Mouse (Mus musculus): ENCODE results near the gene Ntpcr.
A peak's percentile ranks its signal among the peaks of the same experiment; 100 is the strongest.

Gene Ntpcr

GRCm38 (mm10) chr8:125725037-125725820 lies 4.5 kb upstream of the Ntpcr start:
- no peak for ATAC-seq (ENCODE audit: insufficient number of reproducible peaks, low FRiP score, low TSS enrichment)

DNA sequence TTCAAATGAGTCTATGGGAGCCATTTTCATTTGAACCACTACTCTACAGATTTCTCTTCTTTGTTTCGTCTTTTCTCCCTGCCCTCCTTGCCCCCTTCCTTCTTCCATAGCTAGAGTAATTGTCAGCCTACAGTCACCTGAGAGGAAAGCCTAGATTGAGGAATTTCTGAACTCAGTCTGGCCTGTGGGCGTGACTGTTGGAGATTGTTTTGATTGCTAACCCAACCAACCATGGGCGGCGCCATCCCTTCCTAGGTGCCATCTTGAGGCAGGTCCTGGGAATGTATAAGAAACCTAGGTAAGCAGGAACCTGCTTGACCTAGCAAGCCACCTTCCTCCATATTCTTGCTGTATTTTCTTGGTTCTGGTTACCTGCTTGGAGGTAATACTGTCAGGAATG lies 3.6 kb upstream of the Ntpcr start:
- no peak for ATAC-seq (ENCODE audit: insufficient number of reproducible peaks, low FRiP score, low TSS enrichment)

DNA sequence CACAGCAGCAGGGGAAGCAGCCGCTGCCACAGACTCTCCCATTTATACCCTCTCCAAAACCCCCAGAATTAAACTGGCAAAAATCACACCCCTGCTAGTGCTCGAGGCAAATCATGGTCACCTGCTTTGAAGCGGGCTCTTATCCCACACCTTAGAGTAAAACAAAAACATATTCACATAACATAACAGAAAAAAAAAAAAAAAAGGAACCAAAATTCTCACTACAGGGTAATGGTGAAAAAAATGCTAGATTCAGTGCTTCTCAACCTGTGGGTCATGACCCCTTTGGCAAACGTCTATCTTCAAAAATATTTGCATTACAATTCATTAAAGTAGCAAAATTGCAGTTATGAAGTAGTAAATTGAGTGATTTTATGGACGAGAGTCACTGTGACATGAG lies 2.8 kb upstream of the Ntpcr start:
- no peak for ATAC-seq (ENCODE audit: insufficient number of reproducible peaks, low FRiP score, low TSS enrichment)

GRCm38 (mm10) chr8:125727797-125728196 lies 2.0 kb upstream of the Ntpcr start:
- no peak for ATAC-seq (ENCODE audit: insufficient number of reproducible peaks, low FRiP score, low TSS enrichment)

DNA sequence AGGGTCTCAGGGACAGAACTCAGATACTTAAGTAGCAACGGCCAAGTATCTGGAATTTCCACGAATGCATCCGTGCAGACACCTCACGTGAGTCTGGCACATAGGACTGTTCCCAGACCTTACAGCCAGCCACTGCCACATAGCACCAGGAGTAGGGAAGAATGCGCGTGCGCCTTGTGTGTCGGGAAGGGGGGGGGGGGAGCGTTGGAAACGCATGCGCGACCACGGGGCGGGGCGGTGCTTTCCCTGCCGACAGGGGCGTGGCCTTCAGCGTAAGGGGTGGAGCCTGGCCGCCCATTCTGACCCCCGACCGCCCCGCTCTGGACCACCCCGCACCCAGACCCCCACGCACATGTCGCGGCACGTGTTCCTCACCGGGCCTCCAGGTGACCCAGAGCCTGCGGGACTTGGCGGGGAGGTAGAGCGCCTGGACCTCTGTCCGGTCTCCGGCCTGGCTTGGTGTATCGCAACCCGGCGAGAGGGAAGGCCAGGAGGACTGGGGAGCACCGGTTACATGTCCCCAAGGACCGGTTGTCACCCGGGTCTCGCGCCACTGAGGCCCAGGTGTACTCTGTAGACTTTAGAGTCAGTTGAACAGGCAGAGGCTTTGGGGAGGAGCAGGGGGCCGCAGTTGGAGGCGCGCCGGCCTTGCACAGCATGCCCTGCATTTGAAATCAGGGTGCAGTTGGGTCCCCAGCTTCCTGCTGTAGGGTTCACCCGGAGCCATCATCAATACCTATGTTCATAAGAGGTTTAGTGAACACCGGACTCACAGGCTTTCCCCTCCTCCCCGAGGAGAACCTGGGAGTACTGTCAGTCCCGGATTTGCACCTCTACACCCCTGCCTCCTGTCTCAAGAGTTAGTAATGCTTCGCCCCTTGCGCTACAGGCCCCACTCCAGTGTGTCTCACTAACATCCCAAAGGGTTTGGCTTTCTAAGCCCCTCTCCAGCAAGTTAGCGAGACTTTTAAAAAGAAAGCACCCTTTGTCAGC lies 4.5 kb downstream of the Ntpcr start:
- peak; percentile 81 for ATAC-seq (ENCODE audit: insufficient number of reproducible peaks, low FRiP score, low TSS enrichment)

GRCm38 (mm10) chr8:125738956-125739355 lies 9.2 kb downstream of the Ntpcr start:
- no peak for ATAC-seq (ENCODE audit: insufficient number of reproducible peaks, low FRiP score, low TSS enrichment)

DNA sequence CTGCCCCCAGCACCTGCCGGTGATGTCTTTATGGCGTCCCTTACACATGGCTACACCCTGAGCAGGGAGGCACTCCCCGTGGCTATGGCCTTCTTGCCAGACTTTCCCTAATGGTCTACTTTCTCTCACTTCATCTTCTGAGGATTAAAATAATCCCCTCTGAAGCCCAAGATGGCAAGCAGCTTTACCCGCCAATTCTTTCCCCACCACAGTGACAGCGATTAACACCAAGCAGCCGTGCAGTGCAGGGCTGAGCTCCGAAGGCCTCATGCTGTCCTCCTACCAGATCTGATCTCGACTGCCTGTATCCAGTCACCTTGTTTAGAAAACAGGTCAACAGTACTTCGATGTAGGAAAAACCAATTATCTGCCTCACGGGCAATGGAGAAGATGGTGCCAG lies 10.9 kb downstream of the Ntpcr start:
- no peak for ATAC-seq (ENCODE audit: insufficient number of reproducible peaks, low FRiP score, low TSS enrichment)

- ATAC-seq (ENCODE audit: insufficient number of reproducible peaks, low FRiP score, low TSS enrichment) = no peak
These were observed 11.6 kb downstream of the Ntpcr start for GRCm38 (mm10) chr8:125741377-125741776.

GRCm38 (mm10) chr8:125741855-125742254 lies 12.1 kb downstream of the Ntpcr start:
- no peak for ATAC-seq (ENCODE audit: insufficient number of reproducible peaks, low FRiP score, low TSS enrichment)

- ATAC-seq (ENCODE audit: insufficient number of reproducible peaks, low FRiP score, low TSS enrichment) = no peak
These were observed 12.6 kb downstream of the Ntpcr start for GRCm38 (mm10) chr8:125742406-125742805.

DNA sequence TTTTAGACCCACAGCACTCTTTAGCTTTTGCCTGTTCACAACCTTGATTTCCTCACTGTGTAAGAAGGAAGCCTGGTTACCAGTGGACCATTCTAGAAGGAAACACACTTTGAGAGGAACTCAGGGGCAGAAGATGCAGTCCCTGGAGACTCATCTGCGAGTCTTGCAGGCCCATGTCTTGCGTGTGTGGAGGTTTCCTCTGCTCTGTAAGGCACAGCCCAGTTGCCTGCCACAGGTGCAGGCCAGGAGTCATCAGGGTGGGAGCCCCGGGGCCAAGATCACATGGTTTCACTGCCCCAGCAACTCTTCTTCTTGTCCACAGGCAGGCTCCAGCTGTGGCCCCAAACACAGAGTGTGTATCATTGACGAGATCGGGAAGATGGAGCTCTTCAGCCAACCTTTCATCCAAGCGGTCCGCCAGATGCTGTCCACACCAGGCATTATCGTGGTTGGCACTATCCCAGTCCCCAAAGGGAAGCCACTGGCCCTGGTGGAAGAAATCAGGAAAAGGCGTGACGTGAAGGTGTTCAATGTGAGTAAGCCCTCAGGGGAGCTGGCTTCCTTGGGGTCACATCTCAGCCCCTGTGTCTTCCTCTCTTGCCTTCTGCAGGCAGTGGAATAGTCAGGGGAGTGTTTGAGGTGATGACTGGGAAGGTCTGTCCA lies 15.3 kb downstream of the Ntpcr start:
- ATAC-seq (ENCODE audit: insufficient number of reproducible peaks, low FRiP score, low TSS enrichment) = no peak

DNA sequence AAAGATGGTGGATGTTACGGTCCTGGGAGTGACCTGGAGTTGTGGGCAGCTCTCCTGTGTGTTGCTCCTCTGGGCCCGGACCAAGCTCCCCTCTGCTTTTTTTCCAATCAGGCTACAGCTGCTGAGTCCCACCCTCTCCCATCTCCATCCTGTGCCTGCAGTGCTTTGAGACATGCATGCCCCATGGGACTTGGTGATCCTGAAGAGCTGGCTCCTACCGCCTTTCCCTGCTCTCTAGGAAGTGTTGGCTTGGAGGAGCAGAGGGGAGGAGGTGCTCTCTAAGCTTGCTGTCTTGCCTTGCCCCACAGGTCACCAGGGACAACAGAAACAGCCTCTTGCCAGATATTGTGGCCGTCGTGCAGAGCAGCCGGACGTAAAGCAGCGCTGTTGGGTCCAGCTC lies 17.6 kb downstream of the Ntpcr start:
- no peak for ATAC-seq (ENCODE audit: insufficient number of reproducible peaks, low FRiP score, low TSS enrichment)

- ATAC-seq (ENCODE audit: insufficient number of reproducible peaks, low FRiP score, low TSS enrichment) = no peak
These were observed 21.1 kb downstream of the Ntpcr start for GRCm38 (mm10) chr8:125750846-125751245.

GRCm38 (mm10) chr8:125755896-125756295 lies 26.1 kb downstream of the Ntpcr start:
- ATAC-seq (ENCODE audit: insufficient number of reproducible peaks, low FRiP score, low TSS enrichment) = 0 out of 2 replicates have a peak, but pooled peaks have one; percentile 9

DNA sequence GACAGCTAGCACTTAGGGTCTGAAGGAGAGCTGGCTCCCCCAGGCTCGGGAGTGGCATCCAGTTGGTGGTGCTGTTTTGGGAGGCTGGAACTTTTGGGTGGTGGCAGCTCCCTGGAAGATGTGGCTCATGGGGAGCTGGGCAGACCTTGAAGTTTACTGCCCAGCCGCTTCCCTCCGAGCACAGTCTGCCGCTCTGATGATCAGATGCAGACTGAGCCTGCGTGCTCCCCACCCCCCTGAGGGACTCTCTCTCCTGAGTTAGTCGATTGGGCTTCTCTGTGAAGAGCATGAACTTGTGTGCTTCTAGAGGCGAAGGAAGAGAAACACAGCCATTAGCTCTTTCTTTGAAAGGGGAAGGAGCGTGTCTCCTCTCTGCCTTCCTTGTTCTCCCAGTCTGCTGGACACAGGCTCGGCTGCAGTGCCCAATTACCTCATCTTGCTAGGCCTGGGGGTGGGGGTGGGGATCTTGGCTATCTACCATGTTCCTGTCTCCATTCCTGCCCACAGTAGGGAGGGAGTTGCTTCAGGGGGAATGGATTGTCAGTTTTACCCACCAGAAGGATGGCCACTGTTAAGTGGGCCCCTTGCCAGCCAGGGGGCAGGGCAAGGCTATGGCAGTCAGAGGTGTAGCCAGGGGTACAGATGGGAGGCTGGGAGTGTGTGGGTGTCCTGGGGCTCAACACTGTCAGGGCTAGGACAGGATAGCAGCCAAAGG lies 26.8 kb downstream of the Ntpcr start:
- peak; percentile 56 for ATAC-seq (ENCODE audit: insufficient number of reproducible peaks, low FRiP score, low TSS enrichment)

- ATAC-seq (ENCODE audit: insufficient number of reproducible peaks, low FRiP score, low TSS enrichment) = 0 out of 2 replicates have a peak, but pooled peaks have one; percentile 12
These were observed 27.3 kb downstream of the Ntpcr start for GRCm38 (mm10) chr8:125757106-125757496.

GRCm38 (mm10) chr8:125759022-125759421 lies 29.3 kb downstream of the Ntpcr start:
- ATAC-seq (ENCODE audit: insufficient number of reproducible peaks, low FRiP score, low TSS enrichment) = no peak

DNA sequence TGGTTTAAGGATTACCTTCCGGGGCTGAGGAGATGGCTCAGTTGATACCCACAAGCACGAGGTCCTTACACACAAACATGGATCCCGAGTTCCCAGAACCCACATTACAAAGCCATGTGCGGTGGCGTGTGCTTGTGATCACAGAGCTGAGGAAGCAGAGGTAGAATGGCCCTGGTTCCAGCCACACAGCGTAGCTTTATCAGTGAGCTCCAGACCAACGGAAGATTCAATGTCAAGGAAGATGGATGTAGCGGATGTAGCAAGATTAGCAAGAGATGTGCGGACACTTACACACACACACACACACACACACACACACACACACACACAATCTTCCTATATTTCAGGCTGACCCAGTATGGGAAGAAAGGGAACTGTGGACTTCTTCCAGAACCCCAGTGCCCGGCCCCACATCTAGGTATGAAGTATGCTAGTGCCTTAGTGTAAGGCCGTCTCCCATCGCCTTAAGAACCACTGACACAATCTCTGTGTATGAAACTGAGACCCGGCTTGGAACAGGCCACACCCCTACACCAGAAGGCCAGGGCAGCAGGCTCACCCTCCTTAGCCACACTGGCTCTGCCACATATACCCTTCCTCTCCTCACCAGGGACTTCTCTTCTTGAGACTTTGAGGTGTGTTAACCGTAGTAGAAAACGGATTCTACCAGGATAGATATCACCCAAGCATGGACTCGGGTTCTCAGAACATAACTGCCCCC lies 33.5 kb downstream of the Ntpcr start:
- ATAC-seq (ENCODE audit: insufficient number of reproducible peaks, low FRiP score, low TSS enrichment) = no peak

- no peak for ATAC-seq (ENCODE audit: insufficient number of reproducible peaks, low FRiP score, low TSS enrichment)
These were observed 38.3 kb downstream of the Ntpcr start for GRCm38 (mm10) chr8:125768079-125768478.

Measured in cerebellum, adult (tissue).